Mouse (Mus musculus): Measurements from ENCODE around the gene Gp1bb. TPM values are rescaled to one million over a fixed set of nuclear protein-coding genes. Genes with fewer than 3 reads are reported as not detected.

The Gp1bb gene
- polyA plus RNA-seq, 1 experiment from 2014 or later = 3.8 TPM

DNA sequence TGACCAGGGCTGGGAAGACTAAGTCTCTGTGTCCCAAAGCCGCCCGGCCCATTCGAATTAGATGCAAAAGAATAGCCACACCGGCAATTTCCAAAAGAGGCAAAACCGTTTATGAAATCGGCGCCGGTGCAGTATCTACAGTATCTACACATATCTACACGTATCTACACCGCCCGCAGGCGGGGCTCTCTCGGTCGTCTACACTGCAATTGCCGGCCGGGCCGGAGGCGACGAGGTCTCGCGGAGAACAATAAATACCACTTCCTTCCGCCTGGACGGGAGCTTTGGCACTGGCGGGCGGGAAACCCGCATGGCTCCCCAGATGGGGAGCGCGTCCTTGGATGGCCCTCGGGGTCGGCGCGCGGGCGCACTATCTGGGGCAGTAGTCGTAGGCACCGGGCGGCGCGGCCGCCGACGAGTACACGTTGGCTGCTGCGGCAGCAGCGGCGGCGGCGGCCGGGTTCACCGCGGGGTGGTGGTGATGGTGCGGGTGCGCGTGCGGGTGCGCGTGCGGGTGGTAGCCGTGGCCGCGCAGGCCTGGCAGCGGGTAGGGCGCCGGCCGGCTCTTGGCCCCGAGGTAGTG lies 40.5 kb downstream of the Gp1bb start:
- H3K4me2 ChIP-seq = peak overlapping the region; percentile 86
- H3K4me1 ChIP-seq (ENCODE audit: insufficient read depth) = 0 out of 2 replicates have a peak, but pooled peaks cover 5% of the 10 kb centered on the region
- H3K9ac ChIP-seq = peak overlapping the region; percentile 40
- WGBS = 4% methylated on average over 66 of the region's 66 CpGs
- no peaks in the 10 kb centered on the region for H3K9me3 ChIP-seq (ENCODE audit: low read depth, low read length)
- no peak for ATAC-seq (ENCODE audit: insufficient read depth)
- peak; percentile 53 for DNase-seq
- peaks cover 76% of the 10 kb centered on the region for H3K27me3 ChIP-seq (ENCODE audit: insufficient read depth, low read length)
- no peak for TF ChIP-seq CTCF (IDR thresholded peaks at IDR 0.05; ENCODE audit: low read depth)
- H3K4me3 ChIP-seq (ENCODE audit: low read depth, low read length) = peak overlapping the region; percentile 59
- H3K36me3 ChIP-seq (ENCODE audit: insufficient read depth) = no peaks in the 10 kb centered on the region; the same call in 1 of the 2 replicates
- H3K27ac ChIP-seq (ENCODE audit: low read depth) = peak overlapping the region; percentile 18; the same call in 1 of the 2 replicates

DNA sequence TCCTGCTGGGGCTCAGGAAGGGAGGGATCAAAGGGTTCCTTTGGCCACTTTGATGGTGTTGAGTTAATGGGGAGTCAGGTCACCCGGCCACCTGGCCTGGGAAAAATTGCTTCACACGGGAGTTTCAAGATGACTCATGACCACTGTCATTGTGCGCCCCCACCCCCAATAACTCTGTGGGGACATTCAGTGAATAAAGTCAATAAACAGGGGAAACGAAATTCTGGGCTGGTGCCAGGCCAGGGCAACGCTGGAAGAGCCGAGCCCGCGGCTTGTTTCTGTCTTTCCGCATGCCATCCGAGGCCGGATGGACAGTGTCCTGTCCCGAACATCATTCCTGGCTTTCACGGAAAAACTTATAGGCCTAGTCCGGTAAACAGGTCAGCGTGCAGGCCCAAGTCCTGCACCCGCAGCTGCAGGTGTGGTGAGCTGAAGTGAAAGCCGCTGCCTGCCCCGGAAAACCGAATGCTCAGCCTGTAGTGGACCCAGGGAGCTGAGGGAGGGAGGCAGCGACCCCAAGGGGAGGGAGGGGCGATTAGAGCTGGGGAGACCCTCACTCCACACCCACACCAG lies 41.1 kb downstream of the Gp1bb start:
- DNase-seq (peak; percentile 54), ATAC-seq (ENCODE audit: insufficient read depth) (no peak)
- TF ChIP-seq CTCF (IDR thresholded peaks at IDR 0.05; ENCODE audit: low read depth) = no peak
- Histone ChIP-seq H3K27me3 (ENCODE audit: insufficient read depth, low read length) (peaks cover 70% of the 10 kb centered on the region), H3K9ac (peak overlapping the region; percentile 40; the same call in 1 of the 2 replicates), H3K4me1 (ENCODE audit: insufficient read depth) (0 out of 2 replicates have a peak, but pooled peaks cover 5% of the 10 kb centered on the region), H3K4me2 (peak overlapping the region; percentile 86), H3K4me3 (ENCODE audit: low read depth, low read length) (peak overlapping the region; percentile 59), H3K36me3 (ENCODE audit: insufficient read depth) (no peaks in the 10 kb centered on the region; the same call in 1 of the 2 replicates), H3K27ac (ENCODE audit: low read depth) (no peak overlapping the region), H3K9me3 (ENCODE audit: low read depth, low read length) (no peaks in the 10 kb centered on the region)
- WGBS = 12% methylated on average over 21 of the region's 21 CpGs

DNA sequence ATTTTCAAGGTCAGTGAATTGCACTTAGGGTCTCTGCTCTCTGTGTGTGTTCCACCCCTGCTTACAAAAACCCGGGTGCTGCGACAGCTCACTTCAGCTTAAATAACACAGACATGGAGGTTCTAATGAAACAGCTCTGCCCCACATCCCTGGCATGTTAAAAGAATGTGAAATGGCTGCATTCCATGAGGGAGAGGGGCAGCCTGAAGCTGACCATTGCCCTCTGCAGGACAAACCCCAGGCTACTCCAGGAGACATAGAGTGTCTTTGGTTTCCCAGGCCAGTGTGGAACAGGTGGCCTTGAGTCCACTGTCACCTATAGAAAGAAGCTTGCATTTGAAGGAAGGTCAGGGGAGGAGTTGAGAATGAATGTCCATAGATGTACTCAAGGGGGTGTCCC lies 41.8 kb downstream of the Gp1bb start:
- no peak for ATAC-seq (ENCODE audit: insufficient read depth)
- Histone ChIP-seq H3K4me2 (no peak overlapping the region), H3K27ac (ENCODE audit: low read depth) (no peak overlapping the region), H3K4me3 (ENCODE audit: low read depth, low read length) (no peak overlapping the region), H3K36me3 (ENCODE audit: insufficient read depth) (no peaks in the 10 kb centered on the region; the same call in 1 of the 2 replicates), H3K27me3 (ENCODE audit: insufficient read depth, low read length) (peaks cover 63% of the 10 kb centered on the region), H3K9ac (no peak overlapping the region), H3K4me1 (ENCODE audit: insufficient read depth) (0 out of 2 replicates have a peak, but pooled peaks cover 5% of the 10 kb centered on the region), H3K9me3 (ENCODE audit: low read depth, low read length) (no peaks in the 10 kb centered on the region)
- WGBS = 23% methylated on average over 2 of the region's 2 CpGs
- peak; percentile 47 for TF ChIP-seq CTCF (IDR thresholded peaks at IDR 0.05; ENCODE audit: low read depth)
- DNase-seq = peak; percentile 29

DNA sequence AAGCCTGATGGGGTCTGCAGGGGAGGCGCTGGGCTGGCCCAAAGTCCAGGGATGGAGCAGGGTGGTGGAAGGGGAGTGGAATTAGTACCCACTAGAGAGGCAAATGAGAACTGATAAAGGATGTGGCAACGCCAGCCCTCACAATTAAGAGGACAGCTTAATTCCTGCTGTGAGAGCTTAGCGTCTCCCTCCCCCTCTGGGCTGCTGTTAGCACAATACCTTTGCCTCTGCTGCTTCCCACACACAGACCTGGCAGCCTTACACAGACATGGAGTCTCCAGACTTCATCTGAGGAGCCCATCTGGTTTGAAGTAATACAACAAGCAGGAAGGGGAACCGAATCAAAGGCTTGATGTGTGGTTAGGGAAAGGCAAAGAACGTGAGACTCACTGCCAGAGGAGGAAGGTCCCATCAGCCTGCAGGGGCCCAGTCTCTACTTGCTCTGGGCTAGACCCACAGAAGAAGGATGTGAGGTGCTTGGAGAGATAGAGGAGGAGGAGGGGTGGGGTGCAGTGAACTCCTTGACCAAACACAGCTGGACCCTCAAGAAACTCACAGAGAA lies 44.5 kb downstream of the Gp1bb start:
- Histone ChIP-seq H3K27me3 (ENCODE audit: insufficient read depth, low read length) (peaks cover 35% of the 10 kb centered on the region), H3K4me3 (ENCODE audit: low read depth, low read length) (no peak overlapping the region), H3K9me3 (ENCODE audit: low read depth, low read length) (no peaks in the 10 kb centered on the region), H3K9ac (no peak overlapping the region), H3K4me2 (no peak overlapping the region), H3K4me1 (ENCODE audit: insufficient read depth) (0 out of 2 replicates have a peak, but pooled peaks cover 5% of the 10 kb centered on the region), H3K36me3 (ENCODE audit: insufficient read depth) (no peaks in the 10 kb centered on the region; the same call in 1 of the 2 replicates), H3K27ac (ENCODE audit: low read depth) (no peak overlapping the region)
- WGBS = 22% methylated on average over 5 of the region's 5 CpGs
- ATAC-seq (ENCODE audit: insufficient read depth) (no peak), DNase-seq (no peak)
- no peak for TF ChIP-seq CTCF (IDR thresholded peaks at IDR 0.05; ENCODE audit: low read depth)

DNA sequence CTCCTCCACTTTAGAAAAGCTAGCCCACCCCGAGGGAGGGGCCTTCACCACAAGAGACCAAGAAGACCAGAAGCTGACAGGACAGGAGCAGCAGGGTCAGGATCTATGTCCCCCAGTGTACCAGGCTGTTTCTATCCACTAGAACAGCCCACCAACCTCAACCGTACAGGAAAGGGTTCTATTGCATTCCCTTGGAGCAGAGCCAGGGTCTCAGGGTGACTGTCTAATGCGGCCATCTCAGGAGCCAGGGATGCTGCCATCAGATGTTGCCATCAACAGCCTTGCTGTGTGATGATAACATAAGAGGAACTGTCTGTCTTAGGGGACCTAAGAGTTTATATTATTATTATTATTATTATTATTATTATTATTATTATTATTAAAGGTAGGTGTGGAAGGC lies 45.1 kb downstream of the Gp1bb start:
- Histone ChIP-seq H3K4me2 (no peak overlapping the region), H3K4me1 (ENCODE audit: insufficient read depth) (0 out of 2 replicates have a peak, but pooled peaks cover 4% of the 10 kb centered on the region), H3K4me3 (ENCODE audit: low read depth, low read length) (no peak overlapping the region), H3K27ac (ENCODE audit: low read depth) (no peak overlapping the region), H3K9ac (no peak overlapping the region), H3K27me3 (ENCODE audit: insufficient read depth, low read length) (peaks cover 29% of the 10 kb centered on the region), H3K36me3 (ENCODE audit: insufficient read depth) (no peaks in the 10 kb centered on the region; the same call in 1 of the 2 replicates), H3K9me3 (ENCODE audit: low read depth, low read length) (no peaks in the 10 kb centered on the region)
- 26% methylated on average over 3 of the region's 3 CpGs for WGBS
- TF ChIP-seq CTCF (IDR thresholded peaks at IDR 0.05; ENCODE audit: low read depth) = no peak
- ATAC-seq (ENCODE audit: insufficient read depth) (no peak), DNase-seq (no peak)

DNA sequence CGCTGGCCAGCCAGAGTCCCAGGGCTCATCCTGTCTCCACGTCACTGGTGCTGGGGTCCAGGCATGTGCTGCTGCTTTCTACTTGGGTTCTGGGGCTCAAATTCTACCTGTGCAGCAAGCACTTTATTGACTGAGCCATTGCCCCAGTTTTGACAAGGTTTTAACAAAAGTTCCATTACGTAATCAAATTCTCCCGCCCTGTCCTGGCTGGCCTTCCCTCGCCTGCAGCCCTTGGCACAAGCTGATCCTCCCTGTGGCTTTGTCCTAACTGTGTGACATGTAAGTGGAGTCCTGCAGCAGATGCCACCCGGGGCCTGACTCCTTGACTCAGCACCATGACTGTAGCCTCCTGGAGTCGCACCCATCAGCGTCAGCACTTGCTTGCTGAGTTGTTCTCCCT lies 48.0 kb downstream of the Gp1bb start:
- 59% methylated on average over 8 of the region's 8 CpGs for WGBS
- no peak for TF ChIP-seq CTCF (IDR thresholded peaks at IDR 0.05; ENCODE audit: low read depth)

More for the DNA sequence above, 48.0 kb downstream of the Gp1bb start:
- Histone ChIP-seq H3K36me3 (ENCODE audit: insufficient read depth) (no peaks in the 10 kb centered on the region), H3K27me3 (ENCODE audit: insufficient read depth, low read length) (peaks cover under 1% of the 10 kb centered on the region; the same call in 1 of the 2 replicates), H3K9ac (no peak overlapping the region), H3K4me3 (ENCODE audit: low read depth, low read length) (no peak overlapping the region), H3K4me1 (ENCODE audit: insufficient read depth) (no peaks in the 10 kb centered on the region), H3K4me2 (no peak overlapping the region), H3K9me3 (ENCODE audit: low read depth, low read length) (no peaks in the 10 kb centered on the region), H3K27ac (ENCODE audit: low read depth) (no peak overlapping the region)
- ATAC-seq (ENCODE audit: insufficient read depth) (peak; percentile 46), DNase-seq (no peak)

Other genes with a start within 250 kb of the Gp1bb start
- gene Txnrd2, start 196.0 kb downstream of the Gp1bb start, polyA plus RNA-seq (2014; fragmentation: Nextera tagmentation; extraction: Ambion mirVana) = 18.7 and 21.5 TPM in 2 replicates
- 89.4 and 97.0 TPM in 2 replicates for gene Comt, start 195.6 kb downstream of the Gp1bb start, polyA plus RNA-seq (2014; fragmentation: Nextera tagmentation; extraction: Ambion mirVana)
- 16.2 and 17.6 TPM in 2 replicates for gene Gnb1l, start 123.7 kb downstream of the Gp1bb start, polyA plus RNA-seq (2014; fragmentation: Nextera tagmentation; extraction: Ambion mirVana)
- gene Rtl10, start 123.5 kb downstream of the Gp1bb start, polyA plus RNA-seq (2014; fragmentation: Nextera tagmentation; extraction: Ambion mirVana) = 4.2 and 4.8 TPM in 2 replicates
- 12.0 and 15.8 TPM in 2 replicates for gene Tbx1, start 31.7 kb downstream of the Gp1bb start, polyA plus RNA-seq (2014; fragmentation: Nextera tagmentation; extraction: Ambion mirVana)
- gene Gm49601, start 4.0 kb upstream of the Gp1bb start, polyA plus RNA-seq (2014; fragmentation: Nextera tagmentation; extraction: Ambion mirVana) = 1.2 and 1.7 TPM in 2 replicates
- 19.3 and 20.1 TPM in 2 replicates for gene Sept5, start 7.6 kb upstream of the Gp1bb start, polyA plus RNA-seq (2014; fragmentation: Nextera tagmentation; extraction: Ambion mirVana)
- 94.1 and 105 TPM in 2 replicates for gene Cldn5, start 154.4 kb upstream of the Gp1bb start, polyA plus RNA-seq (2014; fragmentation: Nextera tagmentation; extraction: Ambion mirVana)
- 77.6 and 84.5 TPM in 2 replicates for gene Ufd1, start 189.4 kb upstream of the Gp1bb start, polyA plus RNA-seq (2014; fragmentation: Nextera tagmentation; extraction: Ambion mirVana)
- 64.0 and 67.3 TPM in 2 replicates for gene Cdc45, start 189.6 kb upstream of the Gp1bb start, polyA plus RNA-seq (2014; fragmentation: Nextera tagmentation; extraction: Ambion mirVana)
- 27.5 and 30.9 TPM in 2 replicates for gene 2510002D24Rik, start 214.2 kb upstream of the Gp1bb start, polyA plus RNA-seq (2014; fragmentation: Nextera tagmentation; extraction: Ambion mirVana)
- not detected in 2 replicates for gene Gm28539, start 214.2 kb upstream of the Gp1bb start, polyA plus RNA-seq (2014; fragmentation: Nextera tagmentation; extraction: Ambion mirVana)